Mouse (Mus musculus) stomach, postnatal 0 days (tissue): ENCODE measurements around the gene Arrdc1. TPM values are rescaled to one million over a fixed set of nuclear protein-coding genes. Genes with fewer than 3 reads are reported as not detected.

ENCODE experiments used
- ATAC-seq: fragments of 200-750 bp; cut with Nextera tagmentation; 2 replicates; pipeline ENCODE4 v1.8.0; 2017; ENCODE audit not compliant: low FRiP score, low TSS enrichment
- DNase-seq: peaks from one replicate; pipeline ENCODE4 v3.0.0-alpha.2; 2016; ENCODE audit warnings: low spot score
- H3K27ac ChIP-seq: fragments of 300-500 bp; sonication (generic); replicated peaks from 2 replicates; pipeline ENCODE4 v1.5.1; 2014; ENCODE audit warnings: mild to moderate bottlenecking, control low read depth
- H3K27me3 ChIP-seq: fragments of 300-500 bp; sonication (generic); 2 replicates; pipeline ENCODE4 v1.6.1; 2014; ENCODE audit warnings: low read length; ENCODE audit not compliant: control insufficient read depth, insufficient read depth
- H3K36me3 ChIP-seq: fragments of 300-500 bp; sonication (generic); 2 replicates; pipeline ENCODE4 v1.6.1; 2014; ENCODE audit warnings: low read length, mixed read lengths; ENCODE audit not compliant: control insufficient read depth, insufficient read depth
- H3K4me1 ChIP-seq: fragments of 300-500 bp; sonication (generic); replicated peaks from 2 replicates; pipeline ENCODE4 v1.6.1; 2014; ENCODE audit warnings: antibody characterized with exemption; ENCODE audit not compliant: control insufficient read depth, insufficient read depth
- H3K4me2 ChIP-seq: fragments of 300-500 bp; sonication (generic); replicated peaks from 2 replicates; pipeline ENCODE4 v1.6.1; 2014; ENCODE audit warnings: low read depth, mild to moderate bottlenecking, control low read depth, moderate library complexity
- H3K4me3 ChIP-seq: fragments of 300-500 bp; sonication (generic); 2 replicates; pipeline ENCODE4 v1.5.1; 2014; ENCODE audit warnings: low read depth, low read length, control low read depth
- H3K9ac ChIP-seq: fragments of 300-500 bp; sonication (generic); 2 replicates; pipeline ENCODE4 v1.6.1; 2014; ENCODE audit warnings: mild to moderate bottlenecking, low read length, control low read depth, mixed read lengths
- H3K9me3 ChIP-seq: fragments of 300-500 bp; sonication (generic); 2 replicates; pipeline ENCODE4 v1.6.1; 2016; ENCODE audit warnings: low read length; ENCODE audit not compliant: control insufficient read depth
- CTCF ChIP-seq: IDR thresholded peaks from 2 replicates; pipeline ENCODE4 v1.5.1; 2016; ENCODE audit warnings: antibody characterized with exemption, low read depth, mild to moderate bottlenecking, moderate library complexity
- EP300 ChIP-seq: optimal IDR thresholded peaks from 2 replicates; pipeline ENCODE3; 2016; ENCODE audit warnings: antibody characterized with exemption
- WGBS: fragments of 180-500 bp; shearing (Covaris S2); extraction: QIAGEN DNeasy Blood & Tissue Kit; methylation state at CpG from one replicate; pipeline ENCODE4 v1.1.7; 2014; 5-methylcytosine and 5-hydroxymethylcytosine counted together
- polyA plus RNA-seq: library from polyadenylated mRNA; unstranded; fragments of >200 nt; fragmentation: Nextera tagmentation; extraction: Ambion mirVana; gene quantifications from 2 replicates; pipeline ENCODE4 v1.2.1, GENCODE M21; 2015

Gene Arrdc1
- polyA plus RNA-seq, 1 experiment from 2014 or later: 94.7 TPM

DNA sequence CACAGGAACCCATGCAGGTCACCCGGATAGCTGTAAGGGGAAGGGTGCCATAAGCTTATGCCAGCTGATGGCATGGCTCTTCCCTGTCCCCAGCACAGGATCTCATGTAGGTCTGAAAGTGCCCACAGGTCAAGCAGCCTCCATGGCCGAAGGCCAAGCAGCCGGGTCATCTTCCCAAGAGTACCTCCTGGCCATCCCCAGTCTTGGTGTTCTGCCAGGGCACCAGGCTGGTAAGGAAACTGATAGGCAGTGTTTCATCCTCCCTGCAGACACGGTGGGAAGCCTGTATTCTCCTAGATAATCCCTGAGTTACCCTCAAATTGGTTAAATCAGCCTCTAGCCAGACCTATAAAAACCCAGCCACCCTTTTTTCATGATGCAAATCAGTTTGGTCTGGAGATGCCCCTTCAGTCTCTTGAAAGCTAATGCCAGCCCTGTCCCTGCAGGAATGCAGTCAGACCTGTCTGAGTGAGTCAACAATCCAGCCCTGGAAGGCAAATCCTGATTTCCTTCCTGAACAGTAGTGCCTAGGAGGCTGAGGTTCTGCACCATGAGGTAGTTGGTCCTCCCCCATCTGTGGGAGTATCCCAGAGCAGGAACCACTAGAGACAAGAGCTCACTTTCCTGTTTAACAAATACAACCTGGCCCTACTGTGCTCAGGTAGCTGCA lies 7.1 kb downstream of the Arrdc1 start:
- TF ChIP-seq CTCF (no peak), EP300 (no peak)
- peaks cover 3% of the 10 kb centered on the region for H3K36me3 ChIP-seq
- peak; percentile 88 for DNase-seq
- no peak overlapping the region for H3K4me3 ChIP-seq
- peak overlapping the region; percentile 80 for H3K27ac ChIP-seq
- H3K4me1 ChIP-seq: no peaks in the 10 kb centered on the region
- no peaks in the 10 kb centered on the region for H3K9me3 ChIP-seq
- peak; percentile 91 for ATAC-seq
- H3K4me2 ChIP-seq: no peak overlapping the region; the same call in 1 of the 2 replicates
- 38% methylated on average over 4 of the region's 4 CpGs for WGBS
- no peaks in the 10 kb centered on the region for H3K27me3 ChIP-seq
- H3K9ac ChIP-seq: no peak overlapping the region

DNA sequence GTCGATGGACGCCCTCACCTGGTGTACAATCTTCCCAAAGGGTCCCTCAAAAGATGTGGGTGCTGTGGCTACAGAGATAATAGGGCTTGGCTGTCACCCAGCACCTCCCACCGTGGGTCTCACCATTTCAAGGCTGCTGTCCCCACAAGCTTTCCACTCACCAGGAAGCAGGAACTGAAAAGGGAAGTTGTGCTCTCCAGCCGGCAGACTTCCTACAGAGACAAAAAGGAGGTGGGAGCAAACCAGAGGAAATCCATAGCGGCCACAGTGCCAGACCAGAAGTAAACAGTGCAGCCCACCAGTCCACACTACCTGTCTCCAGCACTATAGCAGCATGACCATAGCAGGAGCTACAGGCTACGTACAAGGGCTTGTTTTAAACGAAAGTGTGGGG lies 8.1 kb downstream of the Arrdc1 start:
- no peak for DNase-seq
- peaks cover 3% of the 10 kb centered on the region for H3K36me3 ChIP-seq
- H3K9ac ChIP-seq: no peak overlapping the region
- no peak overlapping the region for H3K4me2 ChIP-seq
- ATAC-seq: no peak
- no peaks in the 10 kb centered on the region for H3K9me3 ChIP-seq
- no peaks in the 10 kb centered on the region for H3K27me3 ChIP-seq
- 50% methylated on average over 7 of the region's 7 CpGs for WGBS
- no peak for TF ChIP-seq EP300
- TF ChIP-seq CTCF: no peak
- no peaks in the 10 kb centered on the region for H3K4me1 ChIP-seq
- H3K4me3 ChIP-seq: no peak overlapping the region
- H3K27ac ChIP-seq: peak overlapping the region; percentile 80; the same call in 1 of the 2 replicates

DNA sequence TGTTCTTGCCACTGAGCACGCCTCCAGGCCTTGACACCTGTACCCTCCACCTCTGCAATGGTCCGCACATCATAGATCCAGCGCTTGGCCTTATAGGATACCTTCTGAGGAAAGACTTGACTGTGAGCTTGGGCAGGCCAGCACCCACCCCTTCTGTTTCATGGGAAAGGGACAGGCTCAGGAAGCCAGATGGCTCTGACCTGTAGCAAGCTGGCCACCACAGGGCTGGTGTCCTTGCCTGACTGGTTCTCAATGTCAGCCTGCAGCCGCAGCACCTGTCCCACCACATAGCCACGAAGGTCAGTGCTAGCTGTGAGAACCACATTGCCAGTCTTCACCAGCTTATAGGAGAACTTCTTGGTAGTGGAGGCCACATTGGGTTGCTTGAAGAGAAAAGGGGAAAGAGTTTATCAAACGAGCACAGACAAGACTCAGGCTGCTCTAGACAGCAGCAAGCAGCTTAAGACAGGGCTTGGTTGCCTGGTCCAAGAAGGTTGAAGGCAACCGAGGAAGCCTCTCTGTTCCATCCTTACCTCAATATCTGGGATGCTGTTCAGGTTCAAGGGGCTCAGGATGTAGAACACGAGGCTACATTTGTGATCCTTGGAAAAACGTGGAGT lies 8.6 kb downstream of the Arrdc1 start:
- no peak overlapping the region for H3K9ac ChIP-seq
- H3K9me3 ChIP-seq: no peaks in the 10 kb centered on the region
- peaks cover 3% of the 10 kb centered on the region for H3K36me3 ChIP-seq
- no peaks in the 10 kb centered on the region for H3K27me3 ChIP-seq
- no peak for DNase-seq
- no peak overlapping the region for H3K4me2 ChIP-seq
- ATAC-seq: no peak
- WGBS: 77% methylated on average over 9 of the region's 9 CpGs
- H3K4me1 ChIP-seq: no peaks in the 10 kb centered on the region
- TF ChIP-seq EP300 (no peak), CTCF (no peak)
- peak overlapping the region; percentile 80 for H3K27ac ChIP-seq
- no peak overlapping the region for H3K4me3 ChIP-seq

DNA sequence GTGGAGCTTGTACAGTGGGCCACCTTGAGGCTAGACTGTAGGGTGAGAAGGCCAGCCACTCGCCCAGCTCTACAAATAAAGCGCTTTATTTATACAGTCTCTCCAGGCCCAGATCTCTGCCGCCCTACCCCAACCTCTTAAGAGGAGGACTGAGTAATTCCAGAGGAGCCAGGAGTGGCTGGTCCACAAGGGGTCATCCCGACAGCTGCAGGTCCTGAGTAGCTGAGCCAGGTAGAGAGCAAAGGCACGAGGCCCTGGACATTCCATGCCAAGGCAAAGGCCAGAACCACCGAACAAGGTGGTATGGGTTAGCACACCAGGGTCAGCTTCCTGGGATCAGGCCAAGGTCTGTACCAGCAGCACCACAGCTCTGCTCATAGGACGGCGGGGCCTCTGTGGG lies 9.8 kb downstream of the Arrdc1 start:
- Histone ChIP-seq H3K36me3 (peaks cover 3% of the 10 kb centered on the region), H3K4me1 (no peaks in the 10 kb centered on the region), H3K9me3 (no peaks in the 10 kb centered on the region), H3K27me3 (no peaks in the 10 kb centered on the region), H3K4me2 (no peak overlapping the region), H3K4me3 (no peak overlapping the region), H3K9ac (no peak overlapping the region), H3K27ac (0 out of 2 replicates have a peak overlapping the region, but pooled peaks have one; percentile 8)
- ATAC-seq (no peak), DNase-seq (no peak)
- TF ChIP-seq CTCF (no peak), EP300 (no peak)
- 71% methylated on average over 8 of the region's 8 CpGs for WGBS

DNA sequence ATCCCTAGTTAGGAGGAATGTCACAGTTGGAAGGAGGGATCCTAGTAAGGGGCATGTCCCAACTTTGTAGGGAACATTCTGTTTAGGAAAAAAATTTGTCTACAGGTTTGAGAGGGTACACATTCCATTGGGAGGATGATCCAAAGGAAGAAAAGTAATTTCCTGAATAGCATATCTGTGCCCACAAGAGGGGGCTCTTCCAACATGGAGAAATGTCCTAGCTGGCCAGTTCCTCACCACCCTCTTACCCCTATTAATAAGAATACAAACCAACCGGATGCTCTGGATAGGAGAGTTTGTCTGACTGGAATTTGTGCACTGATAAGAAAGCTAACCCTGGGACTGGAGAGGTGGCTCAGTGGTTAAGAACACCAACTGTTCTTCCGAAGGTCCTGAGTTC lies 11.5 kb downstream of the Arrdc1 start:
- H3K36me3 ChIP-seq: peaks cover 3% of the 10 kb centered on the region
- WGBS: 43% methylated on average over 2 of the region's 2 CpGs
- H3K4me2 ChIP-seq: no peak overlapping the region
- DNase-seq (no peak), ATAC-seq (no peak)
- no peak overlapping the region for H3K27ac ChIP-seq
- no peak overlapping the region for H3K9ac ChIP-seq
- no peak overlapping the region for H3K4me3 ChIP-seq
- no peaks in the 10 kb centered on the region for H3K9me3 ChIP-seq
- peak; percentile 74 for TF ChIP-seq CTCF
- no peak for TF ChIP-seq EP300
- no peaks in the 10 kb centered on the region for H3K4me1 ChIP-seq
- H3K27me3 ChIP-seq: no peaks in the 10 kb centered on the region

DNA sequence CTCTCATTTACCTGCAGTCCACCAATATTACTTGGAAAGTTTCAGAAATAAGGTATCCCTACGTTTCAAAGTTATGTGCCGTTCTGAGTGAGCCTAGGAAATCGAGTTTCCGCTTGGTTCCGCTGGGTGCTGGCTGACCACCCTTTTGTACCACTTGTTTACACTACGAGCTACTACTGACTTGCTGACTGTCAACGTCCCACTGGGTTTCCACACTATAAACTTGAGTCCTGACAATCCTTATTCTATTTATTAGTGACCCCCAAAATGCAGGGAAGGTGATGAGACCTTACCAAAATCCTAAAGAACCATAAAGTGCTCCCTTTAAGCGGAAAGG lies 15.2 kb downstream of the Arrdc1 start:
- Histone ChIP-seq H3K4me3 (peak overlapping the region; percentile 95), H3K4me2 (peak overlapping the region; percentile 64), H3K36me3 (peaks cover 2% of the 10 kb centered on the region; the same call in 1 of the 2 replicates), H3K9me3 (no peaks in the 10 kb centered on the region), H3K27ac (peak overlapping the region; percentile 74), H3K27me3 (no peaks in the 10 kb centered on the region), H3K4me1 (no peaks in the 10 kb centered on the region; the same call in 1 of the 2 replicates), H3K9ac (peak overlapping the region; percentile 96)
- ATAC-seq (peak; percentile 42), DNase-seq (no peak)
- TF ChIP-seq EP300: no peak
- no peak for TF ChIP-seq CTCF
- WGBS: 8% methylated on average over 8 of the region's 8 CpGs
